Mouse (Mus musculus): Measurements from ENCODE around the gene Ranbp2.
"Not testable (repeated sequence)": the region's sequence is repeated elsewhere in the genome, so short reads cannot be mapped to it uniquely, and the experiment has no call there.

The Ranbp2 gene

DNA sequence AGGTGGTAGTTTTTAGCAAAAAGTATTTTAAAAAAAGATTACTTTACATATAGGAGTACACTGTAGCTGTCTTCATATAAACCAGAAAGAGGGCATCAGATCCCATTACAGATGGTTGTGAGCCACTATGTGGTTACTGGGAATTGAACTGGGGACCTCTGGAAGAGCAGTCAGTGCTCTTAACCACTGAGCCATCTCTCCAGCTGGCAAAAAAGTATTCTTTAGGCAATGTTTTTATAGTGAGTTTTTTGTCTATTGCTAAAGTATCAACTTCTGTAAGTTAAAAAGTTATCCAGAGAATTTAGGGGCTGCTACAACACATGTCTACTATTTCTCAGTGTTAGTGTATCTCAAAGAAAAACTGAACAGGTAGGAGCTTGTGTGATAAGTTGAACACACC lies 50.0 kb downstream of the Ranbp2 start:
- peak; percentile 20 for DNase-seq (ENCODE audit: low read depth, low spot score)

DNA sequence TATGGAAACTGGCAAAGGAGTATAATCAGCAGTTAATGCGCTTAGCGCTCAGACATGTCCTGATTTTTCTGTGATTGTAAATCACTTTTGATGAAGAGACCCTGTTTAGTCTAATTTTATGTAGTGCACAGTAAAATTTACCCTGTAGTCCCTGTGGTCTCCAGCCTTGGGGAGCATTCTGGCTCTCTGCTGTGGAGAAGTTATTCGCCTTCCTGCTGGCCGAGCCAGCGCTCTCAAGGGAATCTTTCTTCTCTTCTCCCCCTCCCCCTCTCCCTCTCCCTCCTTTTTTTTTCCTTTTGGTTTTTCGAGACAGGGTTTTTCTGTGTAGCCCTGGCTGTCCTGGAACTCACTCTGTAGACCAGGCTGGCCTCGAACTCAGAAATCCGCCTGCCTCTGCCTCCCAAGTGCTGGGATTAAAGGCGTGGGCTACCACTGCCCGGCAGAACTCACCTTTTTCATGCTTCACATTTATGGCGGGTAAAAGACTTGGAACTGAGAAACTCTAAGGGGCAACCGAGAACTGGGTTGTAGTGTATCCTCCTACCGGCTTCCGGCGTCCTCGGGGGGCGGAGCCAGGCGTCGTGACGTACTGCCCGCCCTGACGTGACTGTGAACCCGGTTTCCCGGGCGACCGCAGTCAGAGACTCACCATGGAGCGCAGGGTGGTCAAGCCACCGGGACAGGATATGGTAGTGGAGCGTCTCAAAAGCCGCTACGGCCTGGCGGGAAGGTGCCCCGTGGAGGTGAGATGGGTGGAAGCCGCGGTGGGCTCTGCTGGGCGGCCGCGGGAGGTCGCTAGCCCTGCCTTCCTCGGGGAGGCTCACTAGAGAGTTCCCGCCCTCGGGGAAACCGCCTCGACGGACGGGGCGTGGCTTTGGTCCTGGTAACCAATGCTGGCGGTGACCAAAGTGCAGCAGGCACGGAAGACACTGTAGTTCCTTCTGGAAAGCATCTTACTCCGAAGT lies 50.9 kb downstream of the Ranbp2 start, which contains the start of gene Ccdc138:
Gene Ccdc138 (plus strand): TSS at position 629 of the 965 bp plus-strand sequence.
- peak; percentile 95 for DNase-seq (ENCODE audit: low read depth, low spot score)

GRCm38 (mm10) chr10:58498516-58498915 lies 51.8 kb downstream of the Ranbp2 start:
- DNase-seq (ENCODE audit: low read depth, low spot score), result no peak

DNA sequence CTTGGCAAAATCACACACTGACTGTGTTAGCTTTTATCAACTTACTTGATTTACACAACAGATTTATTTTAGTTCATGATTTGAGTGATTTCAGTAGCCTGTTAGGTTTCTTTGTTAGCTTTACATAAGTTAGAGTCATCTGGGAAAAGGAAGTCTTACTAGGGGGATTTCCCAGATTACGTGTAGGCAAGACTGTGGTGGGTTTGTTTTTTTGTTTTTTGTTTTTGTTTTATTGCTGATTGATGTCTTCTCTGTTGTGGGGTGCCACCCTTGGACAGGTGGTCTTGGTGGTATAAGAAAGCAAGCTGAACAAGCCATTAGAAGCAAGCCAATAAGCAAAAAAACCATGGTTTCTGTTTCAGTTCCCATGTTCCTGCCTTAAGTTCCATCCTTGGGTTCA lies 82.6 kb downstream of the Ranbp2 start:
- DNase-seq (ENCODE audit: low read depth, low spot score), result peak; percentile 22

DNA sequence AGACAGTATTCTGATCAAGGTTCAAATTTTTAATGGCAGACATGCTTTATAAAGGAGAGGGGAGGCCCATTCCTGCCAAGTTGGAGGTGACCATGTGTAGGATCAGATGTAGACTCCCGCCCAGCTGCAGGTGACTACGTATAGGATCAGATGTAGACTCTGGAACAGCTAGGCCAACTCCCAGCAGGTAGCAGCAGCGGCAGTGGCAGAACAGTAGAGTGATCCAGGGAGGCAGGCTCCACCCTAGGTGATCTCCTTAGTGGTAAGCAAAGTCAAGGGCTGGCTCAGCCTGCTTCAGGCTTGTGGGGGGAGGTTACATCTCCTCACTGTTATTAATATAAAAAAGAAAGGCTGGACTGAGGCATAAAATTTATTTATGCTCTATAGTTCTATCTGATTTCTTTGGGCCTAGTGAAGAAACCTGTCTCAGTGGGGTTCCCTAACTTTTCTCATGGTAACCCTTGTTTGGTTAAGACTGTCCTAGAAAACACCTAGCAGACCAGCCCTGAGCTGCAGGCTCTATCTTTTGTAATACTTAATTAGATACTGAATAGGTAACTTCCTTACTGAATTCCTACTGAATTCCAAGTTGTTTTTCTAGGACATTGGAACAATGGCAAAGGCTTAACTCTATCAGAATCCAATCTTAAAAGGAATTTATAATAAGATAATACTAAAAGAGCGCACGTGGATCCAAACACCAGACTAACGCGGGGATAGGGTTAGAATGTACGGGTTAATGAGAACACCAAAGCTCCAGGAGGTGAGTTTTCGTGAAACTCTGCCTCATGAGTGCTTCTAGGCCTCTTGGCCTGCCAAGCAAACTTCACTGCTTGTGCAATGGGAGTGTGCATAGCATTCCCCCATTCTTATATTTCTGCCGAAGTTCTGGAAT lies 84.4 kb downstream of the Ranbp2 start:
- no peak for DNase-seq (ENCODE audit: low read depth, low spot score)

DNA sequence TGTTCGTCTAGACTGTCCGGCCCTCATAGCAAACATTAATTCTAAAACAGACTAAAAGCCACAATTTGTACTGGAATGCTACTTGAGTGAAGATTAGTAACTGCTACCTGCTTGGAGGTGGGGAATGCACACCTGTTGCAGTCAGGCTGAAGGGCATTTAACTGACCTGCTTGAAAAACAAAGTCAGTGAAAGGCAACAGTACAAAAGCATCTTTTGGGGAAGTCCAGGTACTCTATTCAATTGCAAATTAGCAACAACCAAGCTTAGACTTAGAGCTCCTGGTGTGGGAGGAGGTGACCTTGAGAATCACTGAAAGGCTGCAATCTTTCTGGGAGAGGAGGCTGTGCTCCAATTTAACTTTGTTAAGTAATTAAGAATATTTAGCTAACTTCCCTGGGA lies 85.5 kb downstream of the Ranbp2 start:
- no peak for DNase-seq (ENCODE audit: low read depth, low spot score)

DNA sequence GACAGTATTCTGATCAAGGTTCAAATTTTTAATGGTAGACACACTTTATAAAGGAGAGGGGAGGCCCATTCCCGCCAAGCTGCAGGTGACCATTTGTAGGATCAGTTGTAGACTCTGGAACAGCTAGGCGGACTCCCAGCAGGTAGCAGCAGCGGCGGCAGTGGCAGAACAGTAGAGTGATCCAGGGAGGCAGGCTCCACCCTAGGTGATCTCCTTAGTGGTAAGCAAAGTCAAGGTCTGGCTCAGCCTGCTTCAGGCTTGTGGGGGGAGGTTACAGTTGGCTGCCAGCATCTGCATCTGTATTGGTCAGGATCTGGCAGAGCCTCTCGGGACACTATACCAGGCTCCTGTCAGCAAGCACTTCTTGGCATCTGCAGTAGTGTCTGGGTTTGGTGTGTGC lies 89.6 kb downstream of the Ranbp2 start:
- not testable (repeated sequence) for DNase-seq (ENCODE audit: low read depth, low spot score)

DNA sequence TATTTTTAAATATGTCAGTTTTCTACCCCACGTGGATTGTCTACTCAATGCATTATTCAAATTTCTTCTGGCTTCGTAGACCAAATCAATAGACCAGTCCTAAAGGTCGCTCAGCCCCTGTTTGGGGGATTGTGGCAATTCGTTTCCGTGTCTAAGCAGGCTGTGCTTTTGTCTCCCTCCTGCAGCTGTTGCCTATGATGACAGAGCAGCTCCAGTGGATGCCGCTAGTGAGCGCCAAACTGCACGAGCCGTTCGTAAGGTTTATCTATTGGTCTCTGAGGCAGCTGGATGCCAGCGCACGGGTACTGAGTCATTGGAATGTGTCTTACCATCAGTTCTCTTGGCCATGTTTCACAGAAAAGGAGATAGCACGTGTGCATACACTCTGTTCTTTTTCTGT lies 93.9 kb downstream of the Ranbp2 start:
- no peak for DNase-seq (ENCODE audit: low read depth, low spot score)

Measured in CD4-positive helper T cell, adult 2 months (primary cell).